Mouse (Mus musculus) R1 (cell line): ENCODE data around the gene Cwf19l1.
A peak's percentile ranks its signal among the peaks of the same experiment; 100 is the strongest.
"Not testable (repeated sequence)": the region's sequence is repeated elsewhere in the genome, so short reads cannot be mapped to it uniquely, and the experiment has no call there.

ENCODE experiments used
- DNase-seq: peaks from one replicate; pipeline ENCODE4 v3.0.0-alpha.2; 2018; ENCODE audit warnings: low read depth, low spot score

The Cwf19l1 gene

GRCm38 (mm10) chr19:44135072-44135959, at the start of gene Cwf19l1:
Gene Cwf19l1 (minus strand): TSS chr19:44135876.
- peak; percentile 93 for DNase-seq

GRCm38 (mm10) chr19:44183968-44184367, 48.3 kb upstream of the Cwf19l1 start:
- DNase-seq, result no peak

GRCm38 (mm10) chr19:44180502-44180901, 44.8 kb upstream of the Cwf19l1 start:
- DNase-seq, result no peak

GRCm38 (mm10) chr19:44176741-44177140, 41.1 kb upstream of the Cwf19l1 start:
- DNase-seq, result no peak

GRCm38 (mm10) chr19:44174835-44175234, 39.2 kb upstream of the Cwf19l1 start:
- DNase-seq, result no peak

GRCm38 (mm10) chr19:44161515-44161914, 25.8 kb upstream of the Cwf19l1 start:
- DNase-seq, result peak; percentile 48

- no peak for DNase-seq
Measured at GRCm38 (mm10) chr19:44159386-44159785, 23.7 kb upstream of the Cwf19l1 start.

- DNase-seq, result peak; percentile 46
Measured at GRCm38 (mm10) chr19:44157005-44157404, 21.3 kb upstream of the Cwf19l1 start.

GRCm38 (mm10) chr19:44153781-44154180, 18.1 kb upstream of the Cwf19l1 start:
- DNase-seq, result peak; percentile 58

GRCm38 (mm10) chr19:44148991-44149390, 13.3 kb upstream of the Cwf19l1 start:
- no peak for DNase-seq

- DNase-seq, result peak; percentile 46
Measured at GRCm38 (mm10) chr19:44148345-44148744, 12.7 kb upstream of the Cwf19l1 start.

GRCm38 (mm10) chr19:44146951-44147350, 11.3 kb upstream of the Cwf19l1 start:
- DNase-seq, result no peak

GRCm38 (mm10) chr19:44146568-44146879, 10.8 kb upstream of the Cwf19l1 start:
- DNase-seq, result no peak

GRCm38 (mm10) chr19:44145702-44146567, 10.3 kb upstream of the Cwf19l1 start, which contains the start of gene Bloc1s2:
Gene Bloc1s2 (minus strand): TSS chr19:44146446.
- DNase-seq, result peak; percentile 82

GRCm38 (mm10) chr19:44144366-44144765, 8.7 kb upstream of the Cwf19l1 start:
- DNase-seq, result no peak

GRCm38 (mm10) chr19:44135960-44136485, 347 bp upstream of the Cwf19l1 start:
- no peak for DNase-seq

GRCm38 (mm10) chr19:44132917-44133316, 2.8 kb downstream of the Cwf19l1 start:
- DNase-seq, result no peak

- DNase-seq, result no peak
Measured at GRCm38 (mm10) chr19:44128560-44128959, 7.1 kb downstream of the Cwf19l1 start.

GRCm38 (mm10) chr19:44127729-44128497, 7.8 kb downstream of the Cwf19l1 start:
- no peak for DNase-seq

GRCm38 (mm10) chr19:44121137-44121536, 14.5 kb downstream of the Cwf19l1 start:
- DNase-seq, result no peak

GRCm38 (mm10) chr19:44120686-44121085, 15.0 kb downstream of the Cwf19l1 start:
- DNase-seq, result not testable (repeated sequence)
